Mouse (Mus musculus) thymus, adult 2 months (tissue): Measurements from ENCODE around the gene Actr5.

Source experiments
- CTCF ChIP-seq: fragments of 200-500 bp; IDR thresholded peaks from 2 replicates; pipeline ENCODE4 v1.5.1; 2012; ENCODE audit warnings: mild to moderate bottlenecking, control low read depth, low read length, moderate library complexity, borderline replicate concordance; ENCODE audit not compliant: control insufficient read depth, poor library complexity, insufficient read depth; ENCODE audit errors: extremely low read depth
- POLR2A ChIP-seq: fragments of 200-500 bp; IDR thresholded peaks from 2 replicates; pipeline ENCODE4 v1.6.1; 2012; ENCODE audit warnings: mild to moderate bottlenecking, low read length, control low read depth, moderate library complexity; ENCODE audit not compliant: control insufficient read depth, poor library complexity, insufficient read depth; ENCODE audit errors: extremely low read depth

GRCm38 (mm10) chr2:158593371-158593770, 31.3 kb upstream of the Actr5 start:
- TF ChIP-seq CTCF = no peak
- no peak for TF ChIP-seq POLR2A
